Mouse (Mus musculus) cortical plate, adult 2 months (tissue): ENCODE measurements around the gene Prlhr.

Experiments
- CTCF ChIP-seq: fragments of 200-500 bp; IDR thresholded peaks from 2 replicates; pipeline ENCODE4 v1.5.1; 2011; ENCODE audit warnings: mild to moderate bottlenecking, control low read depth, low read length; ENCODE audit not compliant: insufficient read depth; ENCODE audit errors: extremely low read depth
- POLR2A ChIP-seq: fragments of 200-500 bp; IDR thresholded peaks from 2 replicates; pipeline ENCODE4 v1.6.1; 2011; ENCODE audit warnings: mild to moderate bottlenecking, low read length, control low read depth; ENCODE audit not compliant: insufficient read depth; ENCODE audit errors: extremely low read depth

GRCm38 (mm10) chr19:60463440-60463839, 4.7 kb downstream of the Prlhr start:
- TF ChIP-seq POLR2A (no peak), CTCF (no peak)
